Mouse (Mus musculus) liver, embryonic 13.5 days (tissue): Measurements from ENCODE around the gene Ntm. TPM values are rescaled to one million over a fixed set of nuclear protein-coding genes. Genes with fewer than 3 reads are reported as not detected.

ENCODE experiments used
- ATAC-seq: fragments of 200-750 bp; cut with Nextera tagmentation; 2 replicates; pipeline ENCODE4 v1.8.0; 2017; ENCODE audit warnings: low read depth, mild to moderate bottlenecking, moderate number of reproducible peaks, moderate library complexity
- DNase-seq: peaks from one replicate; pipeline ENCODE4 v3.0.0; 2022
- H3K27ac ChIP-seq: fragments of 300-500 bp; sonication (generic); 2 replicates; pipeline ENCODE4 v1.5.1; 2015; ENCODE audit warnings: moderate library complexity, mild to moderate bottlenecking, inconsistent platforms
- H3K27me3 ChIP-seq: fragments of 300-500 bp; sonication (generic); 2 replicates; pipeline ENCODE4 v1.6.1; 2015; ENCODE audit warnings: mild to moderate bottlenecking, inconsistent platforms
- H3K36me3 ChIP-seq: fragments of 300-500 bp; sonication (generic); 2 replicates; pipeline ENCODE4 v1.6.1; 2015; ENCODE audit warnings: mild to moderate bottlenecking, inconsistent platforms
- H3K4me1 ChIP-seq: fragments of 300-500 bp; sonication (generic); replicated peaks from 2 replicates; pipeline ENCODE4 v1.6.1; 2015; ENCODE audit warnings: inconsistent platforms
- H3K4me2 ChIP-seq: fragments of 300-500 bp; sonication (generic); 2 replicates; pipeline ENCODE4 v1.6.1; 2015; ENCODE audit warnings: inconsistent platforms, mild to moderate bottlenecking, moderate library complexity
- H3K4me3 ChIP-seq: fragments of 300-500 bp; sonication (generic); replicated peaks from 2 replicates; pipeline ENCODE4 v1.5.1; 2015; ENCODE audit warnings: mild to moderate bottlenecking, inconsistent platforms
- H3K9ac ChIP-seq: fragments of 300-500 bp; sonication (generic); 2 replicates; pipeline ENCODE4 v1.6.1; 2015; ENCODE audit warnings: mild to moderate bottlenecking, inconsistent platforms
- H3K9me3 ChIP-seq: fragments of 300-500 bp; sonication (generic); replicated peaks from 2 replicates; pipeline ENCODE4 v1.6.1; 2016; ENCODE audit warnings: inconsistent platforms
- WGBS: fragments of 180-500 bp; shearing (Covaris S2); methylation state at CpG from one replicate; pipeline ENCODE4 v1.1.7; 2015; ENCODE audit not compliant: insufficient replicate concordance; 5-methylcytosine and 5-hydroxymethylcytosine counted together
- polyA plus RNA-seq: library from polyadenylated mRNA; unstranded; fragments of >200 nt; fragmentation: Nextera tagmentation; extraction: Ambion mirVana; gene quantifications from 2 replicates; pipeline ENCODE4 v1.2.1, GENCODE M21; 2015

Gene Ntm
- polyA plus RNA-seq, 1 experiment from 2014 or later, result 1.2 TPM

DNA sequence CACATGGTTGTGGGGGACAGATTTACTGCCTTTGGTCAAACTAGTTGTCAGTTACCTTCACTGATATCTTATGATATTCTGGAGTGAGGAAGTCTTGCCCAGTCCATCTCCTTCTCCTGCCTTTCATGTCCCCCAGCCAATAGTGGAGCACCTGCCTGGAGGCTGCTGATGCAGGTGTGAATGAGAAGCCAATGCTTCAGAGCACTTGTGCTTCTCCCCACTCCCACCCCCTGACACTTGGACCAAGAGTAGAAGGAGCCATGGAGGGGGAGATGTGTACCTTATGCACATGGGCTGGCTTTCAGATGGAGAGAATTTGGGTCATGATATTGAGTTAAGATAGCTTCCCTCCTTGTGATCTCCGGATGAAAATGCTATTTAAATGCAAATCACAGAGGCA, 747.7 kb downstream of the Ntm start:
- no peaks in the 10 kb centered on the region for H3K4me1 ChIP-seq
- H3K9ac ChIP-seq, result no peak overlapping the region
- no peak overlapping the region for H3K4me3 ChIP-seq
- H3K9me3 ChIP-seq, result no peaks in the 10 kb centered on the region
- DNase-seq (no peak), ATAC-seq (no peak)
- 29% methylated on average over 1 of the region's 1 CpGs for WGBS
- H3K4me2 ChIP-seq, result no peak overlapping the region
- H3K36me3 ChIP-seq, result no peaks in the 10 kb centered on the region
- H3K27ac ChIP-seq, result no peak overlapping the region
- no peaks in the 10 kb centered on the region for H3K27me3 ChIP-seq

DNA sequence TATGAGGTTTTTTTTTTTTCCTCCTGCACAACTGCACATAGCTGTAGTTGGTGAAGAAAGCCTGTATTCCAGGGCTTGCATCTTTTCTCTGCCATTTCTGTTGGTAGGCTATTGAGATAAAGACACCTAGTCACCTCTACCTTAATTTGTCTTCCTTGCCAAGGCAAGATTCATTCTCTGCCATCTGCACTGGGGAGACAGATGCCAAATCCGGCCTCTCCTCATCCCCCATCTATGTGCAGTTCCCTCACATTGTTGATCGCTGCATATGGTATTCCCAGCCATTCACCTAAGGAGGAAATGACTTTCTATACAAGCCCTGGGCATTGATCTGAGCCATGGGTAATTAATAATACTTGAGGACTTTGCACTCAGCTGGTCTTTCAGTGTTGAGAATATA, 753.7 kb downstream of the Ntm start:
- H3K9me3 ChIP-seq, result no peaks in the 10 kb centered on the region
- H3K36me3 ChIP-seq, result no peaks in the 10 kb centered on the region
- H3K9ac ChIP-seq, result no peak overlapping the region
- WGBS, result 64% methylated on average over 2 of the region's 2 CpGs
- no peak overlapping the region for H3K4me3 ChIP-seq
- ATAC-seq (no peak), DNase-seq (no peak)
- H3K27me3 ChIP-seq, result no peaks in the 10 kb centered on the region
- no peak overlapping the region for H3K4me2 ChIP-seq
- no peaks in the 10 kb centered on the region for H3K4me1 ChIP-seq
- no peak overlapping the region for H3K27ac ChIP-seq

DNA sequence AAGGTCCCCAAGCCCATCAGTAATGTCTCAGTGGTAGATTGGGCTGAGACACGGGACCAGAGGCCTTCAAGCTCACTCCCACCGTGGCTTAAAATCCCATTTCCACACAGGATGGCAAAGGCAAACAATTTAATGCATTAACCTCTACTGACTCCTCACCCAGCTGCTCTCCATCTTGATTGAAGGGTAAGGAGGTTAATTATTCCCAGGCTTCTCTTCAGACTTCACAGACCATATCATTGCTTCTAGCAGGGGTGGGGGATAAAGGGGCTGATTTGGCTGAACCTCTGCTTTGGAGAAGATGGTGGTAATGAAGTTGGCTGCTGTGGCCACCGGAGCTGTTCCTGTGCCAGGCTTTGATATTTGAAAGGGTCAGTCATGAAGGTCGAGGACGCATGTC, 754.8 kb downstream of the Ntm start:
- H3K9me3 ChIP-seq, result no peaks in the 10 kb centered on the region
- no peaks in the 10 kb centered on the region for H3K36me3 ChIP-seq
- no peak overlapping the region for H3K27ac ChIP-seq
- no peak overlapping the region for H3K9ac ChIP-seq
- H3K27me3 ChIP-seq, result no peaks in the 10 kb centered on the region
- no peak overlapping the region for H3K4me3 ChIP-seq
- DNase-seq (no peak), ATAC-seq (no peak)
- H3K4me1 ChIP-seq, result no peaks in the 10 kb centered on the region
- no peak overlapping the region for H3K4me2 ChIP-seq
- WGBS, result 56% methylated on average over 5 of the region's 5 CpGs

DNA sequence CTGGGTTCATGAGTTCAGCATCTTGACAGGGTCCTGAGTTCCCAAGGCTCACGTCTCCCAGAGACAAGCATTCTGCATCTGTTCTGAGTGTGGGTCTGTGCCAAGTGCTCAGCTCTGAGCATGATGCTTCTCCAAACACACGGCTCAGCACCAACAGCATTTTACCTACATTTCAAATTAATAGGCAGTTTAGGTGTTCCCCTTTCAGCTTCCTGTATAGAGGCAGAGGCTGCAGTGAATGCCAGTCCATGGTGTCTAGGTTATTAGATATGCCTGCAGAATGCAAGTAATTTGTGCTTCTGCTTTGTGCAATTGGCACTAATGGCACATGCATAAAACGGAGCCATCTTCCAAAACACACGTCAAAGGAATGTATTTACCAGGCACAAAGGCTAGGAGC, 757.3 kb downstream of the Ntm start:
- H3K36me3 ChIP-seq, result no peaks in the 10 kb centered on the region
- no peaks in the 10 kb centered on the region for H3K27me3 ChIP-seq
- 58% methylated on average over 4 of the region's 4 CpGs for WGBS
- no peak overlapping the region for H3K4me3 ChIP-seq
- ATAC-seq, result no peak
- H3K4me2 ChIP-seq, result no peak overlapping the region
- H3K27ac ChIP-seq, result no peak overlapping the region
- no peaks in the 10 kb centered on the region for H3K9me3 ChIP-seq
- no peaks in the 10 kb centered on the region for H3K4me1 ChIP-seq
- no peak for DNase-seq
- H3K9ac ChIP-seq, result no peak overlapping the region

DNA sequence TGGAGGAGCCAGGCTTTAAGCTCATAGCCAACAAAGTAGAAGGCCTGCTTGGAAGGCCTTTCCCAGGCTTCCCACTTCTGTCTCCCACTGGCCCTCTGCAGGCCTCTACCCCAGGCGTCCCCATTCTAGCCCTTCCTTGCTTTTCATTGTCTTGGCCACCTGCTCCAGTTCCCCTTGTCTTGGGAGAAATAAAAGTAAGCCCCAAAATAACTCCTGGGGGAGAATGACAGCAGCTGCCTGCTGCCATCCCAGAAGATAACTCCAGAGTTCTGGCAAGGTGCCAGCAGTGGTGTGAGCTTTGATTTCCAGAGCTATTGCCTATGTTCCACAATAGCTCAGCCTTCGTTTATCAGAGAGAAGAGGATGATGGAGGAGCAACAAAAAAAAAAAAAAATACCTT, 760.7 kb downstream of the Ntm start:
- WGBS, result 33% methylated on average over 2 of the region's 2 CpGs
- no peaks in the 10 kb centered on the region for H3K9me3 ChIP-seq
- no peaks in the 10 kb centered on the region for H3K36me3 ChIP-seq
- H3K4me3 ChIP-seq, result no peak overlapping the region
- no peak overlapping the region for H3K4me2 ChIP-seq
- H3K27me3 ChIP-seq, result no peaks in the 10 kb centered on the region
- DNase-seq (no peak), ATAC-seq (no peak)
- H3K27ac ChIP-seq, result no peak overlapping the region
- no peak overlapping the region for H3K9ac ChIP-seq
- H3K4me1 ChIP-seq, result no peaks in the 10 kb centered on the region

DNA sequence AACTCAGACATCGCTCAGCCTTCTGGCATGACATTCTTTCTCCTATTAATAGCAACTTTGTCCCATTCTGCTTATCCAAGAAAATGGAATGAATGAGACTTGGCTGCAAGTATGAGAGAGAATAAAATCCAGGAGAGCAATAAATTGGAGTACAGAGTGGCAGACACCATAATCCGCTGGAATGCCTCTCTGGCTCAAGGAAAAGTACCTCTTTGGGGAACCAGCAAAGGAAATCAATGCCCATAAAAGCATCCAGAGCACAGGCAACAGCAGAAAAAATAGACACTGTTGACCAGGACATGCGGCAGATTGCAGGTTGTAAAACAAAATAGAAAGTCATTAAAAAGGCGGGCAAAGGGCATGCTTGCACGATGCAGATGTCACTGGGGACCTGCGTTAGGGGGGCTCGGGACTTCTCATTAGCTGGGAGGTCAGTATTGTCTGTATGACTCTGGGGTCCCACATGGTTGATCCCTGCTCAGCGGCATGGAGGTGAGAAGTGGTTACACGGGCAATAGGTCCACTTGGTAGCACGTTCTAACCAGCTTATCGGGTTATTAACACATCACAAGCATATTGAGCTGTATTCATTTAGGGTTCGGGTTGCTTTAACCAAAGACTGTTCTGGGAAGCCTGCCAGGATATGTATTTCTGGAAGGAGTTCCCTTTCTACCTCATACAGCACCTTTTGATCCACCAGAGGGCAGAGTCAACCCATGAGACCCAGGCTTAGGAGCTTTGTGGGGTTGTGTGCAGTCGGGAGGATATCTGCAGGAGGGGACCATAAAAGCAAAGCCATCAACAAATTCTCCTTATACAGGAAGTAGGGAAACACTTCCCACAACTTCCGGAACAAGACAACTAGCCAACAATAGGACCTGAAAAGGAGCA, 761.5 kb downstream of the Ntm start:
- DNase-seq (no peak), ATAC-seq (no peak)
- no peaks in the 10 kb centered on the region for H3K27me3 ChIP-seq
- H3K27ac ChIP-seq, result no peak overlapping the region
- no peak overlapping the region for H3K4me3 ChIP-seq
- H3K4me1 ChIP-seq, result no peaks in the 10 kb centered on the region
- no peak overlapping the region for H3K4me2 ChIP-seq
- no peak overlapping the region for H3K9ac ChIP-seq
- no peaks in the 10 kb centered on the region for H3K36me3 ChIP-seq
- no peaks in the 10 kb centered on the region for H3K9me3 ChIP-seq
- WGBS, result 50% methylated on average over 14 of the region's 14 CpGs

DNA sequence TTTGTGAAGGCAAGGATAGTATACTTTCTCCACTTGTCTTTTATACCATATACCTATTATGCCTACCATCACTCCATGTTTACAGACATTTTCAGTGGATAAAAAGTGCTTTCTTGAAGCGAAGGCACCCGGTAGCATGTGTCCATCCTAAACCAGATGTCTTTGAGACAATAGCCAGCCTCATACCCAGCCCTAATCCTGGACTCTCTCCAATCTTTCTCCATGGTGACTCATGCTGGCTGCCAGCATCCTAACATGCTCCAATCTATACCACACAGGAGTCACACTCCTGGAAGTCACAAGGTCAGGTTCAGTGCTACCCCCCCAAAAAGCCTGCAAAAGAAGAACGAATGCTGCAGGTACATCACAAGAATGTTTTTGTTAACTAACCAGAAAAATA, 765.9 kb downstream of the Ntm start:
- ATAC-seq (no peak), DNase-seq (no peak)
- Histone ChIP-seq H3K36me3 (no peaks in the 10 kb centered on the region), H3K4me3 (no peak overlapping the region), H3K27me3 (no peaks in the 10 kb centered on the region), H3K4me1 (no peaks in the 10 kb centered on the region), H3K4me2 (no peak overlapping the region), H3K9ac (no peak overlapping the region), H3K9me3 (no peaks in the 10 kb centered on the region), H3K27ac (no peak overlapping the region)
- 66% methylated on average over 3 of the region's 3 CpGs for WGBS

DNA sequence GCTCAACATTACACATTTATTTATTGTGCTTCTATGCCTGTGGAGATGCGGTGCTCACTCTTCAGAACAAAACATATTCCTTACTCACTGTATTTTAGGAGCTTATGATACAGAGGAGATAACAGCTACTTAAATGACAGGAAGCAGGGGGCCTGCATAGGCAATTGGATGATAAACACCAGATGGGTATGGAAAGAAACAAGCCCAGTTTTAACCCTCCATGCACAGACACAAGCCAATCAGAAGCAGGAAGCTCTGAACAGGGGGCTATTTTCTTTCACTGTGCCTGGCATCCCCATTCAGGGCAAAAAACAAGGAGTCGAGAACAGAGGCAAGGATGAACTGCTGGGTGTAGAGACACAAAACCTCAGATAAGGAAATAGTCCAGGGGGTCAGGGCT, 768.7 kb downstream of the Ntm start:
- Histone ChIP-seq H3K4me1 (no peaks in the 10 kb centered on the region), H3K9ac (no peak overlapping the region), H3K4me3 (no peak overlapping the region), H3K36me3 (no peaks in the 10 kb centered on the region), H3K27me3 (no peaks in the 10 kb centered on the region), H3K9me3 (no peaks in the 10 kb centered on the region), H3K4me2 (no peak overlapping the region), H3K27ac (no peak overlapping the region)
- DNase-seq (no peak), ATAC-seq (no peak)
- WGBS, result 58% methylated on average over 2 of the region's 2 CpGs

DNA sequence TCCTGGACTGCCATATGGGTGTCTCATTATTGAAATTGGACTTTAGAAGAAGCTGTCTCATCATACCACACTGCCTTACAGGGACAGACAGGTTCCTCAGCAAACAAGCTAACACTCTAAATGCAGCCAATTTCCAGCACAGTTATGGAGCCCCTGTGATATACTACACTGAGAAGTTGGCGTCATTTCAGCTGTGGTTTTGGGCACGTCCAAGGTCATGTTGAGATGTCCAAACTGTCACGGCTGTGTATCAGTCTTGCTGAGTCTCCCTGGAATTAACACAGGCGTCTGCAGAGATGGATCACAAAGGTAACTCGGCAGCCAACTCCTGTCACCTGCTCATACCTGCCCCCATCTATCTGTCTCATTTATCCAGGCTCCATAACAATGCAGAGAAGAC, 779.9 kb downstream of the Ntm start:
- no peaks in the 10 kb centered on the region for H3K27me3 ChIP-seq
- no peak overlapping the region for H3K9ac ChIP-seq
- H3K4me3 ChIP-seq, result no peak overlapping the region
- H3K4me2 ChIP-seq, result no peak overlapping the region
- H3K36me3 ChIP-seq, result no peaks in the 10 kb centered on the region
- ATAC-seq (no peak), DNase-seq (no peak)
- H3K27ac ChIP-seq, result no peak overlapping the region
- 59% methylated on average over 5 of the region's 5 CpGs for WGBS
- no peaks in the 10 kb centered on the region for H3K9me3 ChIP-seq
- no peaks in the 10 kb centered on the region for H3K4me1 ChIP-seq

DNA sequence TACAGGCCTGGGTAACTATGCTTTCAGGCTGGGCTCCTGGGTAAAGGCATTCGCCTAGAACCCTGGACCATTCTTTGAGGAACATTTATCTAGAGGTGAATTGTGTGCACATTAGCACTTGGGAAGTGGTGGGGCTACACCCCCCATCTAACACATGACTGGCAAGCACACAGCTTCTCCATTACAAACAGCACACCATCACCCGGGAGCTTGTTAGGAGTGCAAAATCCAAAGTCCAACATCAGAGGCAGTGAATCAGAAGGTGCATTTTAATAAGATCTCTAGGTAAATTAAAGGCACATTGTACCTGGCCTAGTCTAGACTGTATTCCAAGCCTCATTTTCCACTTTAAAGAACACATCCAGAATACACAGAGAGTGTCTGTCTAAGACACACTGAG, 781.3 kb downstream of the Ntm start:
- Histone ChIP-seq H3K4me3 (no peak overlapping the region), H3K4me1 (no peaks in the 10 kb centered on the region), H3K9ac (no peak overlapping the region), H3K9me3 (no peaks in the 10 kb centered on the region), H3K27me3 (no peaks in the 10 kb centered on the region), H3K4me2 (no peak overlapping the region), H3K27ac (no peak overlapping the region), H3K36me3 (no peaks in the 10 kb centered on the region)
- 43% methylated on average over 2 of the region's 2 CpGs for WGBS
- ATAC-seq (no peak), DNase-seq (no peak)

DNA sequence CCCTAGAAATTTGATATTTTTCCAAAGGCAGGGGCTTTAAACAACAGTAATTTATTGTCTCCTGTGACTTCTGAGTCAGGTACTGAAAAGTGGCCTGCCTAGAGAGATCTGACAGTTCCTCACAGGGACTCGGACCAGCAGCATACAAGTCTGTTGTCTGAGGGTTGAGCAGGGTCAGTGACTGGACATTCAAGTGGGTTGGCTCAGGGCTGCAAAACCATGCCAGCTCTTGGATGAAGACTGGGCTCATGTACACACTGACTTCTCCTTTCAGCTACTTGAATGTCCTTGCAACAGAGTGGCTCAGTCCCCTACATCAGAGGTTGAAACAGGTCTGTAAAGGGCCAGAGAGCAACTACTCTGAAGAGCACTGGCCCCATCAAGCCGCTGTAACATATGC, 797.2 kb downstream of the Ntm start:
- Histone ChIP-seq H3K36me3 (no peaks in the 10 kb centered on the region), H3K4me1 (no peaks in the 10 kb centered on the region), H3K27ac (no peak overlapping the region), H3K27me3 (no peaks in the 10 kb centered on the region), H3K9me3 (no peaks in the 10 kb centered on the region), H3K9ac (no peak overlapping the region), H3K4me3 (no peak overlapping the region), H3K4me2 (no peak overlapping the region)
- WGBS, result 46% methylated on average over 2 of the region's 2 CpGs
- no peak for ATAC-seq
- DNase-seq, result no peak

DNA sequence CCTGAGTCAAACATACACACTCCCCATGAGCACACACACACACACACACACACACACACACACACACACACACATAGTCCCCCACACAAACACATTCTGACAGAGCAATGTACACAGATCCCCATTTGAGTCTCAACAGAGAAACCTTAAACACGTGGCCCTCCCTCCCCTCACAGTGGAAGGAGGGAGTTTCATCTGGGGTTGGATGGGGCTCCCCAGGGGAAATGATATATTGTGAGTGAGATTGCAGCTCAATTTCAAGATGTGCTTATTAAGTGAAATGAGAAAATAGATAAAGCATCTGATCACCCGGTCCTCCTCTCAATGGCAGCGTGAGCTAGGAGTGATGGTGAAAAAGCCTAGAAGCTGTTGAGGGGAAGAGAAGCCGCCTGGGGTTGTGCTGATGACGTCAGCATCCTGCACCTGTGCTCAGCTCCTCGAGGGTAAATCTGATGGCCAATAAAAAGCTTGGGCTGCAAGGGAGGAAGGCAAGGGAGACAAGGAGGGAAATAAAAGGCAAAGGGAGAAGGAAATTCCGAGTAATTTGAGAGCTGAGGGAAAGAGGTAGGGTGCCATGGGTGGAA, 801.8 kb downstream of the Ntm start:
- Histone ChIP-seq H3K9ac (no peak overlapping the region), H3K36me3 (no peaks in the 10 kb centered on the region), H3K4me2 (no peak overlapping the region), H3K4me1 (no peaks in the 10 kb centered on the region), H3K9me3 (no peaks in the 10 kb centered on the region), H3K27ac (no peak overlapping the region), H3K27me3 (no peaks in the 10 kb centered on the region), H3K4me3 (no peak overlapping the region)
- ATAC-seq (no peak), DNase-seq (no peak)
- 26% methylated on average over 7 of the region's 7 CpGs for WGBS
